Mouse (Mus musculus): ENCODE measurements around the gene Stard3. TPM values are rescaled to one million over a fixed set of nuclear protein-coding genes. Genes with fewer than 3 reads are reported as not detected.

Gene Stard3
- polyA plus RNA-seq (2012; rRNA removed) = 14.5 and 15.8 TPM in 2 replicates

GRCm38 (mm10) chr11:98358161-98359083 is at the start of gene Stard3:
Gene Stard3, plus strand, starts transcription at chr11:98358368.

GRCm38 (mm10) chr11:98329081-98329959 is 28.8 kb upstream of the Stard3 start, which contains the start of gene Neurod2:
Gene Neurod2, minus strand, starts transcription at chr11:98329648.

DNA sequence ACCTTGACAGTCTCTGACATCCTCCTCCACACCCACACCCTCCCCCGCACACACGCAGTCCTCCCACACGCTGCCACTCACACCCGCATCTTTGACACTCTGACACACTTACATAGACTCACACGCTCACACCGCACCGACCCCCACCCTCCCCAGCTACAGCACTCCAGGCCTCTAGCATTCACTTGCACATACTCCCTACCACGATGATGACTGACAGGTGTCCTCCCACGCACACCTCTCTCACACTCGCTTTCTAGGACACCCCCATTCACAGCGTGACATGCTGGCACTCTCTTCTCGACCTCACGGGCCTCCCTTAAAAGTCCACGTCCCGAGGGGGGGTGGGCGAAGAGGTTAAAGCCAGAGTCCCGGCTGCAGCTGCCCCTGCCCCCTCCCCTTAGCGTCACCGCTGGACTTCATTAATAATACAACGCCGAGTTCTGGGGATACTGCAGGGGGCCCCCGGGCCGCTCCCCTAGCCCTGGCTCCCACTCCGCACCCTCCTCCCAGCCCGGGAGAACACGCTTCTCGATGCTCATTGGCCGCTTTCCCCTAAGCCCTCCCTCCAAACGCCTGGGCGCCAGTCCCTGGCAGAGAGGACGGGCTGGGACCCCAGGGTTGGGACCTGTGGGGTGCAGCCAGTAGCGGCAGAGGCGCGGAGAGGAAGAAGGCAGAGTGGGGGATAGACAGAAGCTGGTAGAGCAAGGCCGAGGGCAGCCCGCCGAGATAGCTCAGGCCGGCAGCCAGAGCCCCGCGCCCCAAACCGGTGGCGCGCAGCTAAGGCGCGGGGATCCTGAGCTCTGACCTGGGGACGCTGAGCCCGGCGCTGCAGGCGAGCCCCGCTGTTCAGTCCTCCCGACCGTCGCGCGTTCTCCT is 9.8 kb upstream of the Stard3 start, which contains the start of gene Ppp1r1b:
Gene Ppp1r1b, plus strand, starts transcription at position 322 of the 879 bp plus-strand sequence.

GRCm38 (mm10) chr11:98383261-98384030 is 25.3 kb downstream of the Stard3 start, which contains the start of gene Tcap:
Gene Tcap, plus strand, starts transcription at chr11:98383811.

GRCm38 (mm10) chr11:98385638-98386585 is 27.7 kb downstream of the Stard3 start, which contains the start of gene Pnmt:
Gene Pnmt, plus strand, starts transcription at chr11:98386450.

GRCm38 (mm10) chr11:98400161-98400726 is 42.1 kb downstream of the Stard3 start, which contains the start of gene Pgap3:
Gene Pgap3, minus strand, starts transcription at chr11:98400490.

DNA sequence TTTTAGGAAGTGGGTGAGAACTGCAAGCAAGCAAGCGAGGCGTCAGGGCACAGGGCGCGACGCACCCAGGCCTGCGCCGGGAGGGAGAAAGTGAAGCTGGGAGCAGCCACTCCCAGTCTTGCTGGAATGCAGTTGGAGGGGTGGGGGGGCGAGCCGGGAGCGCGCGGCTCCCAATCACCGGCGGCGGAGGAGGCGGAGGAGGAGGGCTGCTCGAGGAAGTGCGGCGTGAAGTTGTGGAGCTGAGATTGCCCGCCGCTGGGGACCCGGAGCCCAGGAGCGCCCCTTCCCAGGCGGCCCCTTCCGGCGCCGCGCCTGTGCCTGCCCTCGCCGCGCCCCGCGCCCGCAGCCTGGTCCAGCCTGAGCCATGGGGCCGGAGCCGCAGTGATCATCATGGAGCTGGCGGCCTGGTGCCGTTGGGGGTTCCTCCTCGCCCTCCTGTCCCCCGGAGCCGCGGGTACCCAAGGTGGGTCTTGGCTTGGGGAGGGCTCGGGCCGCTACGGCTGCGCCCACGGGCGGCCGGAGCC is 54.2 kb downstream of the Stard3 start, which contains the start of gene Erbb2:
Gene Erbb2, plus strand, starts transcription at position 198 of the 524 bp plus-strand sequence.

Other genes with a start within 250 kb of the Stard3 start
- gene Fbxl20, start 208.0 kb upstream of the Stard3 start, polyA plus RNA-seq (2012; rRNA removed) = 2.4 and 2.5 TPM in 2 replicates
- 9.7 and 12.2 TPM in 2 replicates for gene Med1, start 165.1 kb upstream of the Stard3 start, polyA plus RNA-seq (2012; rRNA removed)
- 9.6 and 11.0 TPM in 2 replicates for gene Cdk12, start 155.3 kb upstream of the Stard3 start, polyA plus RNA-seq (2012; rRNA removed)
- 0.02 TPM in 1 of 2 replicates, not detected in the other for gene Neurod2, start 28.7 kb upstream of the Stard3 start, polyA plus RNA-seq (2012; rRNA removed)
- 0.03 and 0.07 TPM in 2 replicates for gene Ppp1r1b, start 10.0 kb upstream of the Stard3 start, polyA plus RNA-seq (2012; rRNA removed)
- gene Tcap, start 25.4 kb downstream of the Stard3 start, polyA plus RNA-seq (2012; rRNA removed) = 0.05 and 0.27 TPM in 2 replicates
- not detected in 2 replicates for gene Pnmt, start 28.1 kb downstream of the Stard3 start, polyA plus RNA-seq (2012; rRNA removed)
- 2.8 and 3.0 TPM in 2 replicates for gene Pgap3, start 42.1 kb downstream of the Stard3 start, polyA plus RNA-seq (2012; rRNA removed)
- gene Erbb2, start 54.1 kb downstream of the Stard3 start, polyA plus RNA-seq (2012; rRNA removed) = 1.0 and 1.1 TPM in 2 replicates
- 31.4 and 33.3 TPM in 2 replicates for gene Mien1, start 80.6 kb downstream of the Stard3 start, polyA plus RNA-seq (2012; rRNA removed)
- 16.0 and 16.1 TPM in 2 replicates for gene Grb7, start 88.0 kb downstream of the Stard3 start, polyA plus RNA-seq (2012; rRNA removed)
- 0.12 and 0.14 TPM in 2 replicates for gene Ikzf3, start 187.7 kb downstream of the Stard3 start, polyA plus RNA-seq (2012; rRNA removed)
- gene Zpbp2, start 192.7 kb downstream of the Stard3 start, polyA plus RNA-seq (2012; rRNA removed) = 0.25 and 0.54 TPM in 2 replicates
- 24.1 and 28.1 TPM in 2 replicates for gene Ormdl3, start 229.0 kb downstream of the Stard3 start, polyA plus RNA-seq (2012; rRNA removed)
- not detected in 2 replicates for gene Lrrc3c, start 239.9 kb downstream of the Stard3 start, polyA plus RNA-seq (2012; rRNA removed)

Data from liver, embryonic 14 days (tissue).